Mouse (Mus musculus): Measurements from ENCODE around the gene Hip1r.

The Hip1r gene

GRCm38 (mm10) chr5:123973299-123974178, at the start of gene Hip1r:
Gene Hip1r (plus strand): TSS chr5:123973628.
- DNase-seq (ENCODE audit: low read depth in 1 of 2, low spot score in 2 of 2) = peak in 1 of 2 experiments; percentile 12

GRCm38 (mm10) chr5:123927118-123927517, 46.3 kb upstream of the Hip1r start, which contains the start of gene Gm43518:
Gene Gm43518 (plus strand): TSS chr5:123927418.
- DNase-seq (ENCODE audit: low read depth in 1 of 2, low spot score in 2 of 2) = no peak

- DNase-seq (ENCODE audit: low read depth in 1 of 2, low spot score in 2 of 2) = peak; percentile 77 to 83
Measured at GRCm38 (mm10) chr5:123930508-123930989, 42.9 kb upstream of the Hip1r start, which contains the start of gene Ccdc62. Gene Ccdc62 (plus strand): TSS chr5:123930679.

- no peak for DNase-seq (ENCODE audit: low read depth in 1 of 2, low spot score in 2 of 2)
Measured at GRCm38 (mm10) chr5:123931131-123931530, 42.3 kb upstream of the Hip1r start.

GRCm38 (mm10) chr5:123932927-123933326, 40.5 kb upstream of the Hip1r start:
- DNase-seq (ENCODE audit: low read depth in 1 of 2, low spot score in 2 of 2) = no peak

GRCm38 (mm10) chr5:123933556-123933955, 39.9 kb upstream of the Hip1r start:
- DNase-seq (ENCODE audit: low read depth in 1 of 2, low spot score in 2 of 2) = no peak

- DNase-seq (ENCODE audit: low read depth in 1 of 2, low spot score in 2 of 2) = no peak
Measured at GRCm38 (mm10) chr5:123933957-123934591, 39.4 kb upstream of the Hip1r start.

GRCm38 (mm10) chr5:123935931-123936330, 37.5 kb upstream of the Hip1r start:
- no peak for DNase-seq (ENCODE audit: low read depth in 1 of 2, low spot score in 2 of 2)

- DNase-seq (ENCODE audit: low read depth in 1 of 2, low spot score in 2 of 2) = no peak
Measured at GRCm38 (mm10) chr5:123938479-123938878, 34.9 kb upstream of the Hip1r start.

GRCm38 (mm10) chr5:123946546-123946945, 26.9 kb upstream of the Hip1r start:
- DNase-seq (ENCODE audit: low read depth in 1 of 2, low spot score in 2 of 2) = no peak

GRCm38 (mm10) chr5:123947041-123947761, 26.2 kb upstream of the Hip1r start:
- DNase-seq (ENCODE audit: low read depth in 1 of 2, low spot score in 2 of 2) = no peak

GRCm38 (mm10) chr5:123952365-123953045, 20.9 kb upstream of the Hip1r start:
- no peak for DNase-seq (ENCODE audit: low read depth in 1 of 2, low spot score in 2 of 2)

GRCm38 (mm10) chr5:123957213-123957612, 16.2 kb upstream of the Hip1r start:
- DNase-seq (ENCODE audit: low read depth in 1 of 2, low spot score in 2 of 2) = no peak

GRCm38 (mm10) chr5:123959018-123959417, 14.4 kb upstream of the Hip1r start:
- no peak for DNase-seq (ENCODE audit: low read depth in 1 of 2, low spot score in 2 of 2)

GRCm38 (mm10) chr5:123960129-123960528, 13.3 kb upstream of the Hip1r start:
- DNase-seq (ENCODE audit: low read depth in 1 of 2, low spot score in 2 of 2) = no peak

GRCm38 (mm10) chr5:123961046-123961445, 12.4 kb upstream of the Hip1r start:
- DNase-seq (ENCODE audit: low read depth in 1 of 2, low spot score in 2 of 2) = no peak

- no peak for DNase-seq (ENCODE audit: low read depth in 1 of 2, low spot score in 2 of 2)
Measured at GRCm38 (mm10) chr5:123964208-123964607, 9.2 kb upstream of the Hip1r start.

GRCm38 (mm10) chr5:123966759-123967158, 6.7 kb upstream of the Hip1r start:
- DNase-seq (ENCODE audit: low read depth in 1 of 2, low spot score in 2 of 2) = no peak

GRCm38 (mm10) chr5:123968468-123968867, 5.0 kb upstream of the Hip1r start:
- no peak for DNase-seq (ENCODE audit: low read depth in 1 of 2, low spot score in 2 of 2)

GRCm38 (mm10) chr5:123969216-123969615, 4.2 kb upstream of the Hip1r start:
- no peak for DNase-seq (ENCODE audit: low read depth in 1 of 2, low spot score in 2 of 2)

GRCm38 (mm10) chr5:123970576-123970975, 2.9 kb upstream of the Hip1r start:
- no peak for DNase-seq (ENCODE audit: low read depth in 1 of 2, low spot score in 2 of 2)

Data from monocyte, adult 2 months (primary cell).